Mouse (Mus musculus) testis, adult 2 months (tissue): ENCODE measurements around the gene Tmem267.
"Not testable (repeated sequence)": the region's sequence is repeated elsewhere in the genome, so short reads cannot be mapped to it uniquely, and the experiment has no call there.

Experiments
- CTCF ChIP-seq: fragments of 200-500 bp; IDR thresholded peaks from 2 replicates; pipeline ENCODE4 v1.5.1; 2012; ENCODE audit warnings: low read depth, mild to moderate bottlenecking, inconsistent platforms, low read length, moderate library complexity; ENCODE audit not compliant: control insufficient read depth, insufficient read depth, insufficient replicate concordance
- POLR2A ChIP-seq: fragments of 200-500 bp; IDR thresholded peaks from 2 replicates; pipeline ENCODE4 v1.6.1; 2012; ENCODE audit warnings: low read depth, mild to moderate bottlenecking, inconsistent platforms, low read length, moderate library complexity; ENCODE audit not compliant: control insufficient read depth

DNA sequence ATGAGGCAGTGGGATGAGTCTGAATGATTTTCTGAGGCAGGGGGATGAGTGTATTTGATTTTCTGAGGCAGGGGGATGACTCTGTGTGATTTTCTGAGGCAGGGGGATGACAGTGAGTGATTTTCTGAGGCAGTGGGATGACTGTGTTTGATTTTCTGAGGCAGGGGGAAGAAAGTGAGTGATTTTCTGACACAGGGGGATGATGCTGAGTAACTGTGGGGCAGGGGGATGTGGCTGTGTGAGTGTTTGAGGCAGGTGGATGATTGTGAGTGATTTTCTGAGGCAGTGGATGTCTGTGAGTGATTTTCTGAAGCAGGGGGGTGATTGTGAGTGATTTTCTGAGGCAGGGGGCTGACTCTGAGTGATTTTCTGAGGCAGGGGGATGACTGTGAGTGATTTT, 112.3 kb downstream of the Tmem267 start:
- TF ChIP-seq CTCF, POLR2A: not testable (repeated sequence)
